Mouse (Mus musculus) ES-E14 (cell line): ENCODE measurements around the gene Ncoa7. TPM values are rescaled to one million over a fixed set of nuclear protein-coding genes. Genes with fewer than 3 reads are reported as not detected.
"Not testable (repeated sequence)": the region's sequence is repeated elsewhere in the genome, so short reads cannot be mapped to it uniquely, and the experiment has no call there.

ENCODE experiments used
- DNase-seq: peaks from one replicate; pipeline ENCODE4 v3.0.0-alpha.2; 2013; ENCODE audit warnings: low read depth, low spot score
- H3K27ac ChIP-seq: 2 replicates; pipeline ENCODE4 v1.5.1; 2012; ENCODE audit warnings: low read depth, mild to moderate bottlenecking, low read length, moderate library complexity, mixed read lengths; ENCODE audit not compliant: poor library complexity, insufficient read depth, severe bottlenecking
- H3K36me3 ChIP-seq: 2 replicates; pipeline ENCODE4 v1.6.1; 2012; ENCODE audit warnings: mild to moderate bottlenecking, low read length, moderate library complexity, mixed read lengths; ENCODE audit not compliant: control insufficient read depth, poor library complexity, insufficient read depth, severe bottlenecking
- H3K4me1 ChIP-seq, 2 experiments: fragments of 150-350 bp in 1 of 2; sonication (generic) in 1 of 2; 2 replicates each; pipeline ENCODE4 v1.6.1; 2012; ENCODE audit warnings: low read length in 2 of 2, mild to moderate bottlenecking in 1 of 2, mixed read lengths in 1 of 2; ENCODE audit not compliant: control insufficient read depth in 2 of 2, insufficient read depth in 2 of 2, poor library complexity in 1 of 2
- H3K4me3 ChIP-seq, 2 experiments: fragments of 150-350 bp in 1 of 2; sonication (generic) in 1 of 2; 2 replicates each; pipeline ENCODE4 v1.5.1; 2012; ENCODE audit warnings: low read length in 2 of 2, low read depth in 1 of 2, mild to moderate bottlenecking in 1 of 2, mixed read lengths in 1 of 2; ENCODE audit not compliant: insufficient read depth in 1 of 2, poor library complexity in 1 of 2, severe bottlenecking in 1 of 2
- H3K9ac ChIP-seq: 2 replicates; pipeline ENCODE4 v1.6.1; 2012; ENCODE audit warnings: low read depth, mild to moderate bottlenecking, low read length, mixed read lengths; ENCODE audit not compliant: poor library complexity, insufficient read depth, severe bottlenecking
- H3K9me3 ChIP-seq: fragments of 150-350 bp; sonication (generic); 2 replicates; pipeline ENCODE4 v1.6.1; 2012; ENCODE audit warnings: low read depth, mild to moderate bottlenecking, low read length; ENCODE audit not compliant: control insufficient read depth, insufficient read depth
- CHD2 ChIP-seq: IDR thresholded peaks from 2 replicates; pipeline ENCODE4 v1.6.1; 2014; ENCODE audit warnings: mild to moderate bottlenecking, low read depth, low read length, inconsistent platforms
- HCFC1 ChIP-seq: IDR thresholded peaks from 2 replicates; pipeline ENCODE4 v1.6.1; 2012; ENCODE audit warnings: low read length, inconsistent platforms, borderline replicate concordance; ENCODE audit not compliant: insufficient read depth
- MAFK ChIP-seq: IDR thresholded peaks from 2 replicates; pipeline ENCODE4 v1.6.1; 2014; ENCODE audit warnings: mild to moderate bottlenecking, low read depth, low read length, inconsistent platforms; ENCODE audit not compliant: insufficient read depth
- ZC3H11A ChIP-seq: IDR thresholded peaks from 2 replicates; pipeline ENCODE4 v1.6.1; 2012; ENCODE audit warnings: low read depth, mild to moderate bottlenecking, inconsistent platforms, low read length, borderline replicate concordance
- ZNF384 ChIP-seq: IDR thresholded peaks from 2 replicates; pipeline ENCODE4 v1.6.1; 2012; ENCODE audit warnings: low read depth, low read length, inconsistent platforms
- in situ Hi-C, 2 experiments: fragments of 600-800 bp; cut with MboI; formaldehyde crosslinking; loops; one replicate each; pipeline ENCODE4 v1.15.1; 2025; ENCODE audit warnings: low sequenced_read_pairs in 2 of 2, inconsistent platforms in 1 of 2; ENCODE audit not compliant: unreplicated experiment in 2 of 2
- total RNA-seq: library from RNA; depleted of rRNA; stranded (reverse); fragments of 300-350 nt; gene quantifications from 2 replicates; pipeline ENCODE4 v1.2.3, GENCODE M21; 2012

Gene Ncoa7
- total RNA-seq, 1 experiment, result 8.7 TPM

DNA sequence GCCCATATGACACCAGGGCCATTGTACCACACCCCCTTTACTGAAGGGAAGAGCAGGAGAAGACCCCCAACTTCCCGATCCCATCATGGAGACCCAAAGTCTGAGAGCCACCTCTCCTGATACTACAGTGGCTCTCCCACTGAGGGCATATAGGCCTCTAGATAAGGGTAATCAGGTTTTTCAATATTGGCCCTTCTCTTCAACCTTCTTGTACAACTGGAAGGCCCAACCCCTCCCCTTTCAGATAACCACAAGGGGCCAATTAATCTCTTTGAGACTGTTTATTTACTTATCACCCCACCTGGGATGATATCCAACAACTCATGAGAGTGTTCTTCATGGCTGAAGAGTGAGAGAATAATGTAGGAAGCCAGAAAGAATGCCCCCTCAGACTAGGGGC, 170.4 kb downstream of the Ncoa7 start:
- H3K36me3 ChIP-seq, result no peaks in the 10 kb centered on the region; the same call in 1 of the 2 replicates
- no peak for DNase-seq
- no peak for TF ChIP-seq ZC3H11A
- TF ChIP-seq MAFK, result no peak
- no peak for TF ChIP-seq CHD2
- TF ChIP-seq ZNF384, result no peak
- TF ChIP-seq HCFC1, result no peak
- no peak overlapping the region for H3K27ac ChIP-seq
- H3K4me1 ChIP-seq, result no peaks in the 10 kb centered on the region
- no peak overlapping the region for H3K4me3 ChIP-seq
- H3K9me3 ChIP-seq, result no peaks in the 10 kb centered on the region
- no peak overlapping the region for H3K9ac ChIP-seq
- in situ Hi-C loops, result no loop called here

- no peak for TF ChIP-seq ZNF384
- Histone ChIP-seq H3K4me1 (peaks cover 0 to 3% of the 10 kb centered on the region in 2 experiments; a peak in 2 of 4 replicates), H3K27ac (no peak overlapping the region), H3K4me3 (no peak overlapping the region), H3K9ac (no peak overlapping the region), H3K36me3 (no peaks in the 10 kb centered on the region; the same call in 1 of the 2 replicates), H3K9me3 (no peaks in the 10 kb centered on the region)
- no peak for DNase-seq
- in situ Hi-C loops, result loop anchor here in 1 of 2 experiments (10.0 kb wide), 1 partner anchor 175 kb away; the partner anchor contains the start of gene Ncoa7
These were observed 173.1 kb downstream of the Ncoa7 start for GRCm38 (mm10) chr10:30629977-30630376.

GRCm38 (mm10) chr10:30629513-30629912, 173.6 kb downstream of the Ncoa7 start, which contains the start of gene Hint3:
TSS of gene Hint3 (minus strand) at chr10:30629632.
- no peak for TF ChIP-seq HCFC1
- TF ChIP-seq MAFK, result no peak
- TF ChIP-seq ZC3H11A, result no peak
- no peak for TF ChIP-seq ZNF384
- TF ChIP-seq CHD2, result no peak

DNA sequence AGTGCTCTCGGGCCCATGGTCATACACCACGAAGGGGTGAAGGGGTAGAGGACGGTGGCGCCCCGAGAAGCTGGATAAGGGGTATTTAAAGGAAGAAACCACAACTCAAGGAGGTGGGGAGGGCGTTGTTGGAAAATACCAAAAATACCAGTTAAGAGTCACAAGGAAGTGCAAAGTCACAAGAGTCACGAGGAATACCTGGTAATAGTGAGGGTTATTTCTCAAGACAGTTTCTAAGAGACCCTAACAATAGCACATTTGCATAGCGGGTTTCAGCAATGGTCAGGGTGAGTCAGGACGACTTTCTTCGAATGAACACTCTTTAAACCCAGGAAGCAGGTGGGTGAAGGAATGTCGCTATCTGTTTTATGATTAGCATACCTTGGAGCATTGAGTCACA, 174.7 kb downstream of the Ncoa7 start:
- in situ Hi-C loops, result loop anchor here in 1 of 2 experiments (10.0 kb wide), 1 partner anchor 176 kb away; the partner anchor contains the start of gene Ncoa7
- not testable (repeated sequence) for H3K9ac ChIP-seq, H3K36me3 ChIP-seq, H3K9me3 ChIP-seq, H3K4me3 ChIP-seq, H3K4me1 ChIP-seq, DNase-seq
- peak overlapping the region; percentile 90 for H3K27ac ChIP-seq

More at GRCm38 (mm10) chr10:30629513-30629912, 173.6 kb downstream of the Ncoa7 start, which contains the start of gene Hint3:
- Histone ChIP-seq H3K4me1 (peaks cover 0 to 3% of the 10 kb centered on the region in 2 experiments; a peak in 3 of 4 replicates), H3K9me3 (no peaks in the 10 kb centered on the region), H3K36me3 (no peaks in the 10 kb centered on the region; the same call in 1 of the 2 replicates), H3K4me3 (no peak within 1 kb of the TSS), H3K9ac (no peak within 1 kb of the TSS), H3K27ac (peak within 1 kb of the TSS; percentile 0; the same call in 1 of the 2 replicates)
- in situ Hi-C loops, result loop anchor here in 1 of 2 experiments (10.0 kb wide), 1 partner anchor 175 kb away; the partner anchor contains the start of gene Ncoa7
- DNase-seq, result no peak

- Histone ChIP-seq H3K4me1 (peaks cover 2 to 7% of the 10 kb centered on the region in 2 experiments; a peak in 3 of 4 replicates), H3K27ac (peak overlapping the region; percentile 90)
These were observed 175.6 kb downstream of the Ncoa7 start for GRCm38 (mm10) chr10:30627548-30627947.

More at GRCm38 (mm10) chr10:30627548-30627947, 175.6 kb downstream of the Ncoa7 start:
- H3K9me3 ChIP-seq, result no peaks in the 10 kb centered on the region
- no peaks in the 10 kb centered on the region; the same call in 1 of the 2 replicates for H3K36me3 ChIP-seq
- H3K9ac ChIP-seq, result no peak overlapping the region
- H3K4me3 ChIP-seq, result no peak overlapping the region
- peak; percentile 44 for DNase-seq
- in situ Hi-C loops, result loop anchor here in 1 of 2 experiments (10.0 kb wide), 1 partner anchor 177 kb away; the partner anchor contains the start of gene Ncoa7
- TF ChIP-seq HCFC1 (no peak), ZNF384 (no peak), CHD2 (no peak), MAFK (no peak), ZC3H11A (no peak)
